Mouse (Mus musculus): ENCODE measurements at regions not wholly inside any gene's neighbourhood (a gene's known extent, or its start where the extent isn't known, plus 50 kb on each side); places are given as distances from the start of the nearest gene placed in this dataset.

DNA sequence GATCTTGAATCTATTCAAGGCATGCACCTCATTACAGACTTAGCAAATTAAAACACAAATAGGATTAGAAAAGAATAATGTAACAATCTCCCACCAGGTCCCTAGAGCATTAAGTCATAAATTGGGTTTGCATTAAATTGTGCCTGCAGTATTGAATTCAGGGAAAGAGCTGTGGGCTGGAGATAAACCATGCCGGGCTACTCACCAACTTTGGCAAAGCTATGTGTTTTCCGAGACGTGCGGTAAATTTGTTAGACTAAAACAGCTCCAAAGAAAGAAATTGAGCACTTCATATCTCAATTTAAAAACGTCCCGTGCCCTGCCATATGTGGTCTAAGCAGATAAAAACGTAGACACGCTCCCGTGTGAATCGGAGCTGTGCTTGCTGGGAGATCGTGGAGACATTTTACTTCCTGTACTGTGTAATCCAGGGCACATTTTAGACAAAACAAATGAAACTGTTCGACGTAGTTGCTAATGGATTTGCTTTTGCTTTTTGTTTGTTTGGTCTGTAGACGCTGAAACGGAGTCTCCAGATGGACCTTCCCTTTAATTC, 219.5 kb downstream of the Snx10 start:
- no peak for DNase-seq (ENCODE audit: low spot score)

DNA sequence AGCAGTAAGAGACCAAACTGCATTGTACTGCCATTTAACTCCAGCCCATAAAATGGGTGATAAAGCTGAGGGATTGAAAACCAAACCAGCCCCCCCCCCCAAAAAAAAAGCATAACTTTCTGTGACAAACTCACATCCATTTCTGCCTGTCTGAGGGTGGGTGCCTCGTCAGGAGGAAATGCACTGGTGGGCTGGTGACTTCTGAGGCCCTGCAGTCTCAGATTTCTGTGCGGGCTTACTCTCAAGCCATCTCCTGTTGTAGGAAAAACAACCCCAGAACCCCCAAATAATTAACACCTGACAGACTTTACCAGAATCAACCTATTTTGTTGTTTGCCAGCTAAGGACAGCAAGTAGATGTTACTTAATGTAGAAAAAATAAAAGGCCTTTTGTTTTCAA, 220.9 kb downstream of the Snx10 start:
- DNase-seq (ENCODE audit: low spot score), result no peak

DNA sequence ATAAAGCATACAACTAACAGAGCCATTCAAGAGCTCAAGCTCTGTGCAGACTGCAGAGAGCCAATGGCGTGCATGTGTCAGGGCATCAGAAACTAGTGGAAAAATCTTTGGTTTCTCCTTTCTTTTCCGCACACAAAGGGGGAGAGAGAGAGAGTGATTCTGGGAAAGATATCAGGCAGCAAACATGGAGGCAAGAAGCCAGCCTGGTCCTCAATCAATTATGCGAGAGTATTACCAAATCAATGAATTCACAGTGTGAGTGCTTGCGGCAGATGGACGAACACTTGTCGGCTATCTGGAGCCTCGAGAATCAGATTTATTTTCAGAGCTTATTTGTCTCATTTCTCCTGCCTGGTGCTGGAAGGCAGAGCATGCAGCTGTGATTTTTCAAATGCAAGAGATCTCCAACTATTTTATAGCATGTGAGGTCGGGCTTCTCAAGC, 230.6 kb downstream of the Snx10 start:
- DNase-seq (ENCODE audit: low spot score), result no peak

DNA sequence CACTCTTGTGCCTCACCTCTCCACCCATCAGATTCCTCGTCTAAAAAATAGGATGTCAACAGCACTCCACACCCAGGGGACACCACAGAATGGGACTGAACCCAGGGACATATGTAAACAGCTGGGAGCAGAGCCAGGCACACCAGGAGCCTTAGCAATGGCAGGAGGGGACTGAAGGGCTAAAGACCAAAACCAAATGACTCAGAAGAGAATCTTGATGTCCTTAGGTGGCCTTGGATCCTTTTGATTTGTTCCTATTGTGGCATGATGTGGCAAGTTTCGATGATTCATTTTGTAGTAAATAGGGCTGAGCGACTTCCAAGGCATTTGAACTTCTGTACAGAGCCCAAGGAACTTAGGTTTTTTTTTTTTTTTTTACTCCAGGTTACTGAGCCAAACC, 233.4 kb downstream of the Snx10 start:
- no peak for DNase-seq (ENCODE audit: low spot score)

DNA sequence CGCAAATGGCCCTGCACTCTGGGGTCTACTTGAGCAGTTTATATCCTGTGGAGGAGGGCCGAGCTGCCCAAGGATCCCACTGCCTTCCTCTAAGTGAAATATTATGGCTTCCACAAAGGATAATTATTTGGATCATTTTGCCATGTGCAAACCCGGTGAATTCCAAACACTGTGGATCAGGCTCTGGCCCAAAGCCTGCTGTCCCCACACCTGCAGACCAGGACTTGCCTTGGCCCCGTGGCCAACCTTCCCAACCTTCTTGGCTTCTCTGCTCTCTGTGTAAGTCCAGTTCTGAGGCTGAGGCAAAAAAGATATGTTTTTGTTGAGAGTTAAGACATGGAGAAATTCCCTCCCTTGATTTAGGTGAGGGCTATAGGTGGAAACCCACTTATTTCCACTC, 234.0 kb downstream of the Snx10 start:
- no peak for DNase-seq (ENCODE audit: low spot score)

DNA sequence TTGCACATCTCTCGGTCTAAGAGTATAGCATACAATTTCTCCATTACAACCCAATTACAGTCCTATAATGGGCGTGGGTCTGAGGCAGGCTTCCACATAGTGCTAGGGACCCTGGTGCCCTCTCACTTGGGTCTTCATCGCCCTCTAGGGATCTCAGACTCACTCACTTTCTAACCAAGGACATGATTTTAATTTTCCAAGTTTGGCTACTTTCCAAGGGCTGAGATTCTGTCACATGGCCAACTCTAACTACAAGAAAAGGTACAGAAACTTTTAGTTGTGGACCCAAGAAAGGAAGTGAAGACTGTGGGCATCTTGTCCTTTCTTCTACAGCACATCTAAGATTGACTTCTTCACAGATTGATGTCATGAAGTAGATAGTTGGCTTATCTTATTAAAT, 235.1 kb downstream of the Snx10 start:
- no peak for DNase-seq (ENCODE audit: low spot score)

DNA sequence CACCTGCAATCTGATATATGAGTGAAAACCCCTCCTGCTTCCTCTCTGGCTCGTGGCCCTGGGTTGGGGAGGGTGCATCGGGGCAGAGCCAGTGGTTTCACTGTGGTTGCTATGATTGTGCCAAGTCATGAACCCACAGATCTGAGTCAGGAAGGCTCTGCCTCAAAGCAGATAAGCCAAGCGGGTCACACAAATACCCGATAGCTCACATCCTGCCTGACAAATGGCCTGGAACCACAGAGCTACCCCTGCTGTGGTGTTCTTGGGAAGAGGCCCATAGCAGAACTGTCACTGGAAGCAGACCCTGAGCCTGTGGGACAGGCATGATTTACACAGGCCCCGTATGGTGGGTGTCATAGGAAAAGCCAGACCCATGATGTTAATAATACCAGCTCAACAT, 236.7 kb downstream of the Snx10 start:
- DNase-seq (ENCODE audit: low spot score), result no peak

DNA sequence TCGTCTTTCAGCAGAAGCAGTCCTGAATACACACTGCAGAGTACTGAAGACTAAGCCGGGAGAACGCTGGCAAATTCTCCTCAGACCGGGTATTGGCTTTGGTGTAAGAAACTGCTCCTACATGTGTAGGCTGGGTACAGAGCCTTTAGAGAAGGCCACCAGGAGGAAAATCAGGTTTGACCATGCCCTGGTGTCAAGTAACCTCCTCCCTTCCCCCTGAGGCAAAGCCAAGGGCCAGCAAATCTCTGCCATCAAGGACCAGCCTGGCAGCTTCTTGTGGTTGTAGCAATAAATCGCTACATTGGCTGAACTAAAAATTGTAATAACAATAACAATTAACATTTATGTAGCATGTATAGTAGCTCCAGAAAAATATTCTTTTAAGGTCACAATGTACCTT, 237.8 kb downstream of the Snx10 start:
- DNase-seq (ENCODE audit: low spot score), result no peak

DNA sequence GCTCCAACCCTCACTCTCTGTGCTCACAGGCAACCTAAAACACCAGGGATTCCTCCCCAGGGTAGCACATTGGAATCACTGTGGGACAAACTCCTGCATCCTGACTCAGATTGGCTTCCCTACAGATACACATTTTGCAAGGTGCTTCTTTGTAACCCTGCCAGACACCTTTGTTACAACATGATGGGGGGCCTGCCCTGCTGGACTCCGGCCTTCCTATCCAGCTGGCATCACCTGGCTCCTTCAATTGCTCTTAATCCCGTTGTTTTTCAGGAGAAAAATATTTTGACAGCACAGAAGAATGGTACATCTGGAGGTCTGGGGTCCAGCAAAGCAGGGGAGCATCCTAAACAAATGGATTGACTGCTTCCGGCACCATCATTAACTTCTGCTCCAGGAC, 242.8 kb downstream of the Snx10 start:
- no peak for DNase-seq (ENCODE audit: low spot score)

DNA sequence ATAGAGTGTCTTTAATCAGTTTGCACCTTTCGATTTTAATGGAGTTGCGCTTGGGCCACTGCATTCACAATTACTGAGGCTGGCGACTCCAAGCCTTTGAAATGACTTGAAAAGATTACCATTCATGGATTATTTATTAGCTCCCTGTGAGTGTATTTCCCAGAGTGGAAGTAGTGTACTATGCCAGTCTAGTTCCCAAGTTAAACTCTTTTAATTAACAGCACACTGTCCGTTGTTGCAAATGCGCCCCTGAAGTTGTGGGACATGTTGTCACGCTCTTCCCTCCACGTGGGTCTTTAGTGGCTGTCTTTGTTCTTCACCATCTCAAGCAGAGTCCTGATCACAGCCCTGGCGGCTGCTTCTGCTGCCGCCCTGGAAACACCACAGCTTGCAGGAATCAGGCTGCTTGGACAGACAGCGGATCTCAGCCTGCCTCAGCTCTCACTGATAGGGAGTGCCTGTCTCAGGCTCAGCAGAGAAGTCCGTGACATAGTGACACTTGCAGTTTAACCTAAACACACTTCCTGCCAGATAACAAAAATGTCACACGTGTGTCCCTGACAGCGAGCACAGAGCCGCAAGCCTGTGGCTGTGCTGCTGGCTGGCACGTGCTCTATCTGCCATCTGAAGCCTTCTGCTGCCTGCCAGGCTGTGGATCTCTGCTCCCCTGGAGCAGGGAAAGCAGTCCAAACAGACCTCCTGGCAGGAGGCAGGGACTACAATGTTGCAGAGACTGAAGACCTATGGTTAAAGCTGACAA, 244.1 kb downstream of the Snx10 start:
- DNase-seq (ENCODE audit: low spot score), result peak; percentile 42

DNA sequence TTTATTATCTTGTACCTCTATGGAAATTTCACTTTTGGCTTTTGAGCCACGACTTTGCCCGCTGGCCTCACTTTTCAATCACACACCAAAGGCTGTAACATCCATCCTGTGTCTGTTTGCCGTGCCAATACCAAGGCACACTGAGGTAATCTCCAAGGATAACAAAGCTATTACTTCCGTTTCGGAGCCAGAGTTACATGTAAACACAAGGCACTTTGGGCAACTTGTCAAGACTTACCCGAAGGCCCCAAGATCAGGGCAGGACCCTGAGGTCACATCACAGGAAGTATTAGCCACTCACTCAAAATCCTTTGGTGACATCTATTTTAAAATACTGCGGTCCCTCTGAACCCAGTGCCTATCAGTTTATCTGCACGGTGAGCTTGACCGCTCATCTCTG, 241.3 kb downstream of the Skap2 start:
- no peak for DNase-seq (ENCODE audit: low spot score)

DNA sequence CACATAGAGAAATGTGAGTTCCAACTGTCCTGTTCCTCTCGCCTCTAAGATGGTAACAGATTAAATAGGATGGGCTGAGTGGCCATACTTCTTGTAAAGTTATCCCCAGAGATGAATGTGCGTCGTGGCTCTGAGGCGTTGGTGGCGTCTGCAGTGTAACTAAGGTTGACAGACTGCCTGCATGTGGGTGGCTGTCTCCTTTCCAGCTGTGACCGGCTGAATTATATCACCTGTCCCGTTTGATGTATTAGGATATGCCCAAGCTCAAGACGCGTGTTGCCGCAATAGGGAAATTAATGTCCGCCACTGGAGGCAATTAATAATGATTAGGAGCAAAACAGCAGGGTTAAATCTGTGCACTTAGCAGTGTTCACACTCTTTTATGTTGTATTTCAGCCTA, 240.9 kb downstream of the Skap2 start:
- no peak for DNase-seq (ENCODE audit: low spot score)

DNA sequence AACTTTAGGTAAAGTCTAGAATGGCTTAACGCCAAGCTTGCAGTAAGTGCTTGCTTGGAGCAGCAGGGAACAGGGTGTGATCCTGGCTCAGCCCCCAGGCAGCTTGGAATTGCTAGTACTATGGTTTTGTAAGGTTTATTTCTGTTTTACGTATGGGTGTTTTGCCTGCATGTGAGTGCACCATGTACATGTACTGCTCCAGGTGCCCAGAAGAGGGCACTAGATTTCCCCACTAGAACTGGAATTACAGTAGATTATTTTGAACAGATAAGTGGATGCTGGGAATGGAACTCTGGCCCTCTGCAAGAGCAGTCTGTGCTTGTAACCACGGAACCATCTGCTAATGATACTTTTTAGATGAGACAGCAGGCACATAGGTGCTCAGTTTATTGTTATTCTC, 237.6 kb downstream of the Skap2 start:
- DNase-seq (ENCODE audit: low spot score), result peak; percentile 17

DNA sequence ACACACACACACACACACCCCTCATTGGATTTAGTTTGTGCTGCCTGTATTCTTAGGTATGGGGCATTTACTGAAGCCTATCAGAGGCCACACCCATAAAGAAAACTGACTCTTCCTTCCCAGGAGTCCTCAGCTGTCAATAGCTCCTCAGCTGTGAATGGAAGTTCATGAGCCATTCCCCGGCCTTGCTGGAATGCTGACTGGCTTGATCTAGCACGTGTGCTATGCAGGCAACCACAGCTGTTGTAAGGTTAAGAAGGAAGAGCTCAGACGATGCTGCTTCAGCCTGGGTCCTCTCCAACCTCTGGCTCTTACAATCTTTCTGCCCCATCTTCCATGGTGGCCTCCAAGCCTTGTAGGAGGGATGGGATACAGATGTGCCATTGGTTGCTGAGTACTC, 226.7 kb downstream of the Skap2 start:
- no peak for DNase-seq (ENCODE audit: low spot score)

DNA sequence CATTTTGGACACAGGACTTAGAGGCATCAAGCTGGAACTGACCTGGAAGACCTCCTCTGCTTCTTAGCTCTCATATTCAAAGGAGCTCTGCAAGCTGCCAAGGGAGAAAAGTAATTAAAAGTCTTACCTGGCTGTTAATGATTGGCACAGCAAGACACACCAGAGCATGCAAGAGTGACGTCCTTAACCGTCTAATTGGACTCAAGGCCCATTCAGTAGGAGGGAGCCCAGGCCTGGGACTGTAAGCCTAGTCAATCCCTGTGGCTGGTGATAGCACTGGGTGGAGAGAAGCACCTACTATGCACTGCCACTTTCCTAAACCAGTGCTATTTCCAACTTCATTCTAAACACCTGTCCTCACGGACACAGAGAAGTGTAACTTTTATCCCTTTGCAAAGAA, 225.5 kb downstream of the Skap2 start:
- no peak for DNase-seq (ENCODE audit: low spot score)

DNA sequence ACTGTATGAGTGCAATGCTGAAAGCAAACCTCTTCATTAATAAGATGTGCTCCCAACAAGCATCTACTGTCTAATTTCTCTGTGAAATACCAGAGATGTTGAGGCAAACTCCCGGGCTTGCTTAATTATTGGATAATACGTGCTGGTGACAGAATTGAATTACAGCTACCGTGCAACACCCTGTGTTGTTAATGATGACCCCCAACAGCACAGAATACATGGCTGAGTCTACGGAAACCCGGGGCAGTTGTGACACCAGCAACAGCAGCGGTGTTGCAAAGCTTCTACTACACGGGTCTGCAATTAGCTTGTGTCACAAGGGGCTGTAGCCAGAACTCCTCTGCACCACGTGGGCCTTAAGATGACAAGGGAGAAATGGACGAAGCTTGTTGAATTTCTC, 224.2 kb downstream of the Skap2 start:
- DNase-seq (ENCODE audit: low spot score), result no peak

DNA sequence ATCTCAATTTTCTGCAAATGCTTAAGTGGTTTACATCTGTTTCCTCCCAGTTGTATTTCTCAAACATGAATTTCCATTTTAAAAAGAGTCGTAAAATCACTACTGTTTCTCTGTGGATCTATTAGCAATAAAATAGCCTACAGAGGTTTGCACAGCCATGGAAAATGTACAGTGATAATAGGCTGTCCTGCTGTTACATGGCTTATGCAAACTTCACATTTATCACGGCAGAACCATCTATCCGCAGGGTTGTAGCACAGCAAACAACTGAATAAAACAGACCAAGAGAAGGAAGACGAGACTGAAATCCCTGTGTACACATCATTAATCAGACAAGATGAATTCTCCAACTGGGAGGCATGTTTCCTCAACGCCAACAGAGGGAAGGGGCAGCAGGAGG, 222.1 kb downstream of the Skap2 start:
- DNase-seq (ENCODE audit: low spot score), result no peak

DNA sequence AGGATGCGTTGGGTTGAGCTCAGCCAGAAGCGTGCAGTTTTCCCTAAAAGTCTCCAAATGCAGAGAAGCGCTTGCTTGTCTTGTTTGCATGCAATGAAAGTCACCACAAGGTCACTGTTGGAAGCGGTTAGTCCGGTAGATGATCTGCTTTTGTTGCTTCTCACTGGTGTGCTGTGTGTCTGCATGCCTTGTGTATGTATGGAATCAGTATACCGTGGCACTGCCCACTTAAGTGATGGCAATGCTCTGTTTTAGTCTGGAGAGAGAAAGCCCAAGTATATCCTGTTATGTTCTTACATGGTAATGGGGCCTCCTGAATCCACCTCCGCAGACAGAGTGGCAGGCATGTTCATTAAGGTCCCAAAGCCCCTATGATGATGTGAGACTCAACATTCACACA, 221.7 kb downstream of the Skap2 start:
- DNase-seq (ENCODE audit: low spot score), result no peak

DNA sequence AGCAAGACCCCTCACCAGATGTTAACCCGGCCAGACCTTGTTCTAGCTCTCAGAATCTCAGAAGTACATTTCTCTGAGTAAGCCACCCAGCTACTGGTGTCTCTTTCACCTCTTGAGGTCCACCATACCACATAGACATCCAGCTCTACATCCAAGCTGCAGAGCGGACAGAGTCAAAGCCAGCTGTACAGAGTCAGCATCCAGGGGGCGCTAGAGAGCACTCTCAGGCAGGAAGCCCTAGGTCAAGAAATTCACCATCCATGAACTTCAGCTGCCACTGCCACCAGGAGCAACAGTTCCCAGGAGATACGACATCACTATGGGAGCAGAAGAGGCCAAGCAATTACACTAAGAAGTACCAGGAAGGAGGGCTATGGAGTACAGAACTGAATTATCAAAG, 217.0 kb downstream of the Skap2 start:
- peak; percentile 55 for DNase-seq (ENCODE audit: low spot score)

DNA sequence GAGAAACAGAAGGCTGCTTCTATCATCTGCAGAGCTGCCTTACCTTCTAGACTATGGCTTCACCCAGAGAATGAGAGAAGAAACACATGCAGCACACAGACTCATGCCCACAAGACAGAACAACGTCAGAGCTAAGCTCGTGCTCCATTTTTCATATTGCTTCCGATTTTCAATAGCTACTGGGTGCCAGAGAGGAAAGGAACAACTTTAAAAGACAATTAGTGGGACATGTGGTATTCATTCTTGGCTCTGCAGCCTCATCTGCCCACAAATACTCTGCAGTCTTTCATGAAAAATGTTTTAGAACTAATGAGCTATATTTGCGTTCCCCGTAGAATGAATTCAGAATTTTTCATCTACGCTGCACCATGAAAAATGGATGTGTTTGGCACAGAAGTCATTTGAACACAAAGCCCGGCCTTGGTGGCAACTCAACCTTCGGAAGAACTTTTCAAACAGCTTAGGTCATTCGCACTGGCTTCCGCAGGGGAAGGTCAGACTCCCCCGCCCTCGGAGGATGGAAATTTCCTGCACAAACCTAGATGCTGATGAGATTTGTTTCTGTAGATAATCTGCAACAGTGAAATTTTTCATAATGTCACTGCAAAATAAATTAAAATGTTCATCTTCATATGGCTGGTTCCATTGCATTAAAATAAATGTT, 213.6 kb downstream of the Skap2 start:
- no peak for DNase-seq (ENCODE audit: low spot score)

DNA sequence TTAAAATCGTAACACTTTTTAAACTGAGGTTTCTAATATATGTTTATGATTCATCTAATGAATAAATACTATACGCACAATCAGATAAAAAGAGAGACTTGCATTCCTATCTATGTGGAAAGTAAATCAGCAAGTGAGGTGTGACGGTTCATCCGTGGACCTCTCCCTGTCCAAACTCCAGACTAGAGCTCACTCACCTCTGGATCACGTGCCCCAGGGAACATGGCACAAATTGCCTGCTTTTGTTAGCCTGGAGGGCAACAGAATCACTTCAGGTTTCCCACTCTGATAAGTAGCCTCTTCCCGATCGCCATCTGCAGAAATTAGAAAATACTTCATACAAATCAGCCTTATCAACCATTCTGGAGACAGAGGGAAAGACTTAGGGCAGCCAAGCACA, 206.7 kb downstream of the Skap2 start:
- no peak for DNase-seq (ENCODE audit: low spot score)
